Mouse (Mus musculus) megakaryocyte, embryonic 14.5 days (primary cell): ENCODE results near the gene Slc9a5.

Experiments
- FLI1 ChIP-seq: IDR thresholded peaks from 2 replicates; pipeline ENCODE4 v1.6.1; 2012; ENCODE audit warnings: low read length, inconsistent platforms, mixed read lengths
- GATA1 ChIP-seq: IDR thresholded peaks from 3 replicates; pipeline ENCODE4 v1.6.1; 2012; ENCODE audit warnings: mixed read lengths, low read length, inconsistent platforms, borderline replicate concordance

DNA sequence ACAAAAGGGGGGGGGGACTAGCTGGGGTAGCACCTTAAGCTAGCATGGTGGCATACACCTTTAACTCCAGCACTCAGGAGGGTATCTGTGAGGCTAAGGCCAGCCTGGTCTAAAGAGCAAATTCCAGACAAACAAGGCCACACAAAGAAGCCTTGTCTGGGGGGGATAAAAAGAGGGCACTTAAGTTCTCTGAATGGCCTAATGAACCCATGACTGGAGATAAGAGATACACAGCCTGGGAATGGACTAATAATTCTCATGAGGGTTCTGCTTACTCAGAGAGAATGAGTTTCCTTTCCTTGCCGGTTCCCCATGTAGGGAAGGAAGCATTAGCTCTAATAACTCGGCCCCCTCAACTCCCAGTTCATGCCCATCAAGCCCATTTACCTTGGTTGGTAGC lies 16.1 kb upstream of the Slc9a5 start:
- TF ChIP-seq GATA1, result no peak
- no peak for TF ChIP-seq FLI1
